Mouse (Mus musculus): Measurements from ENCODE around the gene Clmp. TPM values are rescaled to one million over a fixed set of nuclear protein-coding genes. Genes with fewer than 3 reads are reported as not detected.

Clmp gene
- polyA plus RNA-seq, 1 experiment from 2014 or later, result 51.1 TPM

DNA sequence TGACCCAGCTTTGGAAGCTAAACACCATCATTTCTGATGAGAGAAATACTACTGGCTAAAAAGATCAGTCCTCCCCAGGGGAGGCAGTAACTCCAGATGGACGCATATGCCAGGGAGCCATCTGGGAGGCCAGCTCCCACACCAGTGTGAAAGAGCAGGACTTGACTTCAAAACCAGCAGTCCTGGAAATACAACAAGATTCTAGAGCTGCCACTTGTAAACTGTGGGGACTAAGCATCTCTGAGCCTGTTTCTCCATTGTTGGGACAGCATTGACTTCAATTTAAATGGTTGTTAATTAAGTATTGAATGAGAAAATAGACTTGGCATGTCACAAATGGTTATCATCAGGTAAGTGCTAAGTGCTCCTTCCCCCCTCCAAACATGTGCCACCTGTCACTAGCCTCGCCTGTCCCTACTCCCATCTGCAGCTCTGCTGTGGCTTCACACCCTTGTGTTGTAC lies 37.6 kb downstream of the Clmp start:
- Histone ChIP-seq H3K27ac (replicated peaks) (no peak overlapping the region), H3K4me2 (no peak overlapping the region), H3K9ac (no peak overlapping the region), H3K9me3 (no peaks in the 10 kb centered on the region), H3K27me3 (no peaks in the 10 kb centered on the region), H3K36me3 (no peaks in the 10 kb centered on the region), H3K4me3 (no peak overlapping the region), H3K4me1 (replicated peaks) (peaks cover 4% of the 10 kb centered on the region; the same call in 1 of the 2 replicates)
- WGBS, result 56% methylated on average over 2 of the region's 2 CpGs
- ATAC-seq (ENCODE audit: low FRiP score, low read depth), result no peak

DNA sequence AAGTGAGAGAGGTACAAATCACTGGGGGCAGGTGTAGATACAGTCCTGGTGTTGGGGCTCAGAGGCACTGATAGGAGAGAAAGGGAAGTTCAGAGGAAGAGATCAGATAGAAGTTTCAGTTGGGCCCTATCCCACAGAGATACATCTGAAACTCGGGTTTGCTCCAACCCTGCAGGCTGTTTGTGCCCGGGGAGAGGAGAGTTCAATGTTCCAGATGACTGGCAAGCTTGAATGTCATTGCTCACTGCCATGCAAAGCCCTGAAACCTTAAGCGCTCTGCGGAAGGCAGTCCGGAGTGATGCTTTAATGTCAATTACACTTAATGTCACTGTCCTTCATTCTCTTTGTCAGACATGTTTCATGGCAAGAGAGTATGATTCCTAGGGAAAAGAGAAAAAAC lies 39.2 kb downstream of the Clmp start:
- 27% methylated on average over 5 of the region's 5 CpGs for WGBS
- H3K9me3 ChIP-seq, result no peaks in the 10 kb centered on the region
- no peak overlapping the region for H3K27ac ChIP-seq (replicated peaks)
- no peak overlapping the region for H3K4me2 ChIP-seq
- ATAC-seq (ENCODE audit: low FRiP score, low read depth), result no peak
- H3K9ac ChIP-seq, result no peak overlapping the region
- H3K36me3 ChIP-seq, result no peaks in the 10 kb centered on the region
- H3K27me3 ChIP-seq, result no peaks in the 10 kb centered on the region
- peaks cover 4% of the 10 kb centered on the region; the same call in 1 of the 2 replicates for H3K4me1 ChIP-seq (replicated peaks)
- no peak overlapping the region for H3K4me3 ChIP-seq

DNA sequence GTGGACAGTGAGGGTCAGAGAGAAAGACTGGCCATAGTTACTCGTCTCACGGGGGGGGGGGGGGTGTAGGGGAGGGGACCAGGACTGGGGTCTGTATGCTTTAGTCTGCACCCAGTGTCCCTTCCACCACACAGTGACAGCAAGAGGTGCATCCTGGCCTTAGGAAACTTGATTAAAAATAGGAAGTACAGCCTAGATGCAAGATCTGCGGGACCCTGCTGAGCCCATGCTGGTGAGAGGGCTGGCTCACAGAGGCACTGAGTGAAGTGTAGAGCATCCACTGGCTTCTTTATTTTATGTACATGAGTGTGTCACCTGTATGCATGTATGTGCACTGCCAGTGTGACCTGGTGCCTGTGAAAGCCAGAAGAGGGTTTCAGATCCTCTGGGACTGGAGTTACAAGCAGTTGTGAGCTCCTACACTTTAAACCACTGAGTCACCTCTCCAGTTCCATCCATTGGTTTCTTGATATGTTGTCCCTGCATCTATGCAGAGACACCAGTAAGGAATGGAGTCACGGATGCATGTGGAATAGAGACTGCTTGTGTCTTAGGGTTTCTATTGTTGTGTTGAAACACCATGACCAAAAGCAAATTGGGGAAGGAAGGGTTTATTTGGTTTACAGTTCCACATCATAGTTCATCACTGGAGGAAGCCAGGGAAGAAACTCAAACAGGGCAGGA lies 41.5 kb downstream of the Clmp start:
- no peaks in the 10 kb centered on the region for H3K9me3 ChIP-seq
- no peak overlapping the region for H3K27ac ChIP-seq (replicated peaks)
- H3K4me3 ChIP-seq, result no peak overlapping the region
- H3K4me1 ChIP-seq (replicated peaks), result peaks cover 15% of the 10 kb centered on the region
- H3K9ac ChIP-seq, result no peak overlapping the region
- no peak overlapping the region for H3K4me2 ChIP-seq
- no peaks in the 10 kb centered on the region for H3K27me3 ChIP-seq
- WGBS, result 79% methylated on average over 4 of the region's 4 CpGs
- no peaks in the 10 kb centered on the region for H3K36me3 ChIP-seq
- ATAC-seq (ENCODE audit: low FRiP score, low read depth), result no peak

DNA sequence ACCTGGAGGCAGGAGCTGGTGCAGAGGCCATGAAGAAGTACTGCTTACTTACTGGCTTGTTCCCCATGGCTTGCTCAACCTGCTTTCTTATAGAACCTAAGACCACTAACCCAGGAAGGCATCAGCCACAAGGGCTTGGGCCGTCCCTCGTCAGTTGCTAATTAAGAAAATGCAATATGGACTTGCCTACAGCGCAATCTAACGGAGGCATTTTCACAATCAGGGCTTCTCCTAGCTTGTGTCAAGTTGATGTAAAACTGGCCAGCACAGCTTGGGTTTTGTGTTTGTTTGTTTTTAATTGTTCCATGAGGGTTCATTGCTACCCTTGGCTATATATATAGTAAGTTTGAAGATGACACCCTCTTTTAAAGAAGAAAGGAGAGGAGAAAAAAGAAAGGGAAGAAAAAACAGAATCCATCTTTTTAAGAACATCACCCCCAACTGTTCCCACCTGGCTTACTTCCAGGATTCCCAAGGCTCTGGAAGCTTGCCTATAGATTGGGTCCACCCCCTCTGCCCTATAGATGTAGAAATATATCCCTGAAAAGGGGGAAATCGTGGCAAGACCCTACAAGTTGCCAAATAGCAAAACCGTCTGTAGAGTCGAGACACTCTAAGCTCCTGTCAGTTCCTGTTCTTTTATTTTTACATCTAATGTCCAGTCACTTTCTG lies 42.2 kb downstream of the Clmp start:
- Histone ChIP-seq H3K4me2 (no peak overlapping the region), H3K9me3 (no peaks in the 10 kb centered on the region), H3K27me3 (no peaks in the 10 kb centered on the region), H3K27ac (replicated peaks) (no peak overlapping the region), H3K4me3 (no peak overlapping the region), H3K4me1 (replicated peaks) (peaks cover 15% of the 10 kb centered on the region), H3K9ac (no peak overlapping the region), H3K36me3 (no peaks in the 10 kb centered on the region)
- WGBS, result 76% methylated on average over 7 of the region's 7 CpGs
- no peak for ATAC-seq (ENCODE audit: low FRiP score, low read depth)

DNA sequence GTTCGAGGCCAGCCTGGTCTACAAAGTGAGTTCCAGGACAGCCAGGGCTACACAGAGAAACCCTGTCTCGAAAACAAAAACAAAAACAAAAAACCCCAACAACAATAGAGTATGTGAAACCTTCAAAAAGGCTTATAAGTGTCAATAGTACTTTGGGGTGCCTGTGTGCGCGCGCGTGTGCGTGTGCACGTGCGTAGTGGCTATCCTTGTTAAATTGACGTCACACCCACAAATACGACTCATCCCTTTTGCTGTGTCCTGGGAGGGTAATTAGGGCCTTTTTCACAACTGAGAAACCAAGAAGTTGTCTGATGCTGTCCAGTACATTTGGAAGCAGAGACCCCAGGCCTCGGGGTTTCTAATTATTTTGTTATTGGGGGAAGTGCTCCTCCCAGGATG lies 44.5 kb downstream of the Clmp start:
- Histone ChIP-seq H3K4me2 (peak overlapping the region; percentile 74), H3K27ac (replicated peaks) (peak overlapping the region; percentile 83), H3K36me3 (no peaks in the 10 kb centered on the region), H3K9ac (peak overlapping the region; percentile 48), H3K4me3 (peak overlapping the region; percentile 35), H3K4me1 (replicated peaks) (peaks cover 11% of the 10 kb centered on the region), H3K9me3 (no peaks in the 10 kb centered on the region), H3K27me3 (no peaks in the 10 kb centered on the region)
- 63% methylated on average over 12 of the region's 12 CpGs for WGBS
- peak; percentile 44; the same call in 1 of the 2 replicates for ATAC-seq (ENCODE audit: low FRiP score, low read depth)

DNA sequence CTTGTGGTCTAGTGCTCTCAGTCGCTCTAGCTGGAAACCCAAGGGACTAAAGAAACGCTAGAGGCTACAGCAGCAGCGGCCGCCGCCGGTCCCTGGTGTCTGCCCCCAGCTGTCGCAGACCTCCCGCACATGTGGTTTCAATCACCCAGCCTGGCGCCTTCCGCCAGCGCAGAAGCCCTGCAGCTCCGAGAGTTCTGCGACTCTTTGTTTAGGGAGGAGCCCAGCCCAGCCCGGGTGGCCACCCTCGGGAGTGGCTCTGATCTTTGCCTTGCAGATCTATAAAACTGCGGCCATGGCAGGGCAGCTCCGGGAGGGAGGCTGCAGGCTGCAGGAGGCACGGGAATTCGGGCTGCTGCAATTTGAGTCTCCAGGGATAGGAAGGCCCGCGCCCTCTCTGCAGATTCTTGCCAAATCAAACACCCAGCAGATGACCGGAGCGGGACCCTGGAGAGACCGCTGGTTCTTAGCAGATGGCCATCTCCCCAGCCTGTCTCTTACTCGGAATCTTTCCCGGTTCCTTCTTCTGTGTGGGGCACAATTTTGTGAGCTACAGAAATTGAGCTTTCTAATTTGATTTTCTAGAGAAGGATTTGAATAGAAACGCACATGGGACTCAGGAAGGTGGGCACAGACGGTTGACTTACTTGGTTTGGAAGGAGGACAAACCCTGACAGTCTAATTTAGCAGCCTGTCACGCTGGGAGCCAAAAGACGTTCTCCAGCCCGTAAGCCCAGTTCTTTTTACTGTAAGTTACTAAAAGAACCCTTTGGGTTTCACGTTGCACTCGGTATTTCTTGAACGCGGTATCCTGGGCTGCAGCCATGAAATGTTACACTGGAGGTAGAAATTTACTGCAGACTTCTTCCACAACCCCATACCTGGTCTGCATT lies 45.2 kb downstream of the Clmp start:
- Histone ChIP-seq H3K4me3 (peak overlapping the region; percentile 35), H3K4me1 (replicated peaks) (peaks cover 11% of the 10 kb centered on the region), H3K27me3 (no peaks in the 10 kb centered on the region), H3K36me3 (no peaks in the 10 kb centered on the region), H3K9me3 (no peaks in the 10 kb centered on the region), H3K27ac (replicated peaks) (peak overlapping the region; percentile 83), H3K4me2 (peak overlapping the region; percentile 74), H3K9ac (peak overlapping the region; percentile 48)
- ATAC-seq (ENCODE audit: low FRiP score, low read depth), result peak; percentile 59
- WGBS, result under 1% methylated on average over 35 of the region's 35 CpGs

DNA sequence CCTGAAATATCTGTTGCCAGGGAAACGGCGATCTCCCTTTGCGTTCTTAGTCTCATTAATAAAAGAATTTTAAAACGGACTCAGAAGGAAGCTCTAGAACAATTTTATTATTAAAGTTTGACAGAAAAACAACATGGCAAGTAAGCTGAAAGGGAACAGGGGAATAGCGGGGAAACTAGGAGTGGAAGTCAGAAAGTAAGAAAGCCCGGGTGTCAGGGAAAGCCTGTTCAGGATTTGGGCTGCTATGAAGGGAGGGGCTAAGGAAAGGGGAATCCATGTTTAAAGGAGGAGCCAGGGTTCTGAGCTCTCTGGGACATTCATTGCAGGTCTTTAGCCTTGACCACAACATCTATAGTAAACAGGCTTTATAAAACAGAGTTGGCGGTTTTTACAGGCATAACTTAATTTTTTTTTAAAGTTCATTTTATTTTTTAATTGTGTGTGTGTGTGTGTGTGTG lies 45.9 kb downstream of the Clmp start:
- Histone ChIP-seq H3K36me3 (no peaks in the 10 kb centered on the region), H3K9me3 (no peaks in the 10 kb centered on the region), H3K4me1 (replicated peaks) (peaks cover 11% of the 10 kb centered on the region), H3K9ac (peak overlapping the region; percentile 48; the same call in 1 of the 2 replicates), H3K4me2 (peak overlapping the region; percentile 74), H3K27ac (replicated peaks) (peak overlapping the region; percentile 83), H3K4me3 (peak overlapping the region; percentile 35), H3K27me3 (no peaks in the 10 kb centered on the region)
- WGBS, result 12% methylated on average over 7 of the region's 7 CpGs
- no peak for ATAC-seq (ENCODE audit: low FRiP score, low read depth)

DNA sequence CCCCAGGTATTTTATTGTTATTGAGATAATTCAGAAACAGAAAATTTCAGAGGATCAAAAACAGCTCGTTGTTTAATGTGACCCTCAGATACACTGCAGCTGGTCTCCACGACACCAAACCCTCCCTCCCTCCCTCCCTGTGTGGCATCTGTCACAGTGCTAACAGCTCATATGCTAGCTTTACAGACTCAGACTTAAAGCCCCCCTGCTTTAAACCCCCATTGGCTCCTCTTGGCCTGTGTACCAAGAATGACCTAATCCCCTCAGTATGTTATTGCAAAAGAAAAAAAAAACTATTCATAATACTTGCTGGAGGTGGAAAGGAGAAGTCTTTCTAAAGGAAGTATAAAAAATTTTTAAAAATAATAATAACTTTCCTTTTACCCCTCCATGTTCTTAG lies 46.5 kb downstream of the Clmp start:
- no peak for ATAC-seq (ENCODE audit: low FRiP score, low read depth)
- Histone ChIP-seq H3K4me1 (replicated peaks) (peaks cover 11% of the 10 kb centered on the region), H3K27me3 (no peaks in the 10 kb centered on the region), H3K4me2 (no peak overlapping the region), H3K9me3 (no peaks in the 10 kb centered on the region), H3K9ac (no peak overlapping the region), H3K4me3 (no peak overlapping the region), H3K36me3 (no peaks in the 10 kb centered on the region), H3K27ac (replicated peaks) (no peak overlapping the region; the same call in 1 of the 2 replicates)
- 13% methylated on average over 2 of the region's 2 CpGs for WGBS

DNA sequence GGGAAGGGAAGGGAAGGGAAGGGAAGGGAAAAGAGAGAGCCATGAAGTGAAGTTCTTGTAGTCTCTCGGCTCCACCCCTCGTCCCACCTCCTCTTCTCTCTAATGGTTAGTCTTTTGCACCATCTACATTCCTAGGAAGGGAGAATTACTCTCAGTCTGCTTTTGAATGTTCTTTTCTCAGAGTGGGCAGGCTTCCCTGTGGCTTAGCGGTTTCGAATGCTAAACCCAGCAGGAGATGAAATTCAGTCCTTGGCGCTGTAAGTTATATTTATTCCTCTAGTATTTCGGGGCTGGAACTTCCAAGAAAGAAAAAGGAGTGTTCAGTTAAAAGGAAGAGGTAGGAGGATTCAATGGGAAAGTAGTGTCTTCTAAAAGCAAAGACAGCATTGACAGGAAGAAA lies 51.4 kb downstream of the Clmp start:
- Histone ChIP-seq H3K4me3 (no peak overlapping the region), H3K9me3 (no peaks in the 10 kb centered on the region), H3K27me3 (no peaks in the 10 kb centered on the region), H3K36me3 (no peaks in the 10 kb centered on the region), H3K4me1 (replicated peaks) (no peaks in the 10 kb centered on the region), H3K9ac (no peak overlapping the region), H3K4me2 (no peak overlapping the region), H3K27ac (replicated peaks) (no peak overlapping the region)
- ATAC-seq (ENCODE audit: low FRiP score, low read depth), result no peak
- 73% methylated on average over 6 of the region's 6 CpGs for WGBS

DNA sequence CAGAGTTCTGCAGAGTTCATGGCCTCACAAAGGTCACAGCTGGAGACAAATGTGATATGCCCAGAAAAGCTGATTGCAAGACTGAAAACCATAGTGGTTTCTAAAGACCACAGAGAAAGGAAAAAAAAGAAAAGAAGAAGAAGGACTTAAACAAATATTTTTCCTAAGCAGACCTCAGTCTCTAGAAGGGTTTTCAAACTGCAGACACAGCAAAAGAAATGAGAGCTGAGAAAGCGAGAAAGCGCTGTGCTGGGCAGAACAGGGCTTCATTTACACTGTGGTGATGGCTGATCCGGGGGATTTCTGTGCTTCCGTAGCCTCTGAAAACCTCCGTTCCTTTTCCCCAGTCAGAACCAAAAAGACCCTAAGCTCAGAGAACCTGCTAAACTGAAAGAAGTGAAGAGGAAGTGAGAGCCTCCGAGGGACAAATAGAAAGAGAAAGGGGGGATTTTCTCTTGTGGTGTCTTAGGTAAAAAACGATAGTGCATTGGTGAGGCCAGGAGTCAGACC lies 57.8 kb downstream of the Clmp start:
- no peak overlapping the region for H3K4me2 ChIP-seq
- no peaks in the 10 kb centered on the region for H3K36me3 ChIP-seq
- no peaks in the 10 kb centered on the region for H3K9me3 ChIP-seq
- no peak overlapping the region for H3K4me3 ChIP-seq
- 45% methylated on average over 7 of the region's 7 CpGs for WGBS
- no peak for ATAC-seq (ENCODE audit: low FRiP score, low read depth)
- peak overlapping the region; percentile 26; the same call in 1 of the 2 replicates for H3K27ac ChIP-seq (replicated peaks)
- H3K27me3 ChIP-seq, result no peaks in the 10 kb centered on the region
- H3K9ac ChIP-seq, result no peak overlapping the region
- H3K4me1 ChIP-seq (replicated peaks), result no peaks in the 10 kb centered on the region

DNA sequence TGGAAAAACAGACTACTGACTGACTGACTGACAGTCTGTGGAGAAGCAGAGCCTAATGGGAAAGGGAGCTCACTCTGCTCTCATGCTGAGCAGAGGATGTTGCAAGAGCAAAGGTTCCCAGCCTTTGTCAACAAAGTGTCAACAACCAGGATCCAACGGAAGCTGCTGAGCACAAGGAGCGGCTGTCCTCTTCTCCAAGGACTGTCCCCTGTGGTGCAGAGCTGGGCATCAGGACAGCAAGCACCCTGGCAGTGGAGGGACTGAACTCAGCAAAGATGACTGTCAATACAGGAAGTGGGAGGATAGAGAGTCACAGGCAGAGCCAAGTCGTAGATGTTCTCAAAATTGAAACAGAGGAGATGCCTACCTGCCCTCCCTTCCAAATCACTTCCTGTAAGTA lies 58.5 kb downstream of the Clmp start:
- no peak overlapping the region for H3K9ac ChIP-seq
- H3K9me3 ChIP-seq, result no peaks in the 10 kb centered on the region
- H3K27me3 ChIP-seq, result no peaks in the 10 kb centered on the region
- H3K4me3 ChIP-seq, result no peak overlapping the region
- H3K27ac ChIP-seq (replicated peaks), result peak overlapping the region; percentile 26; the same call in 1 of the 2 replicates
- no peaks in the 10 kb centered on the region for H3K4me1 ChIP-seq (replicated peaks)
- H3K4me2 ChIP-seq, result no peak overlapping the region
- H3K36me3 ChIP-seq, result no peaks in the 10 kb centered on the region
- 52% methylated on average over 3 of the region's 3 CpGs for whole genome bisulfite sequencing
- ATAC-seq (ENCODE audit: low FRiP score, low read depth), result no peak

Measured in hindbrain, embryonic 15.5 days (tissue).